Comparison of ENCODE assay signal across 27 mouse cellular contexts in genomic region chr6:100973366-100974090, GRCm38 (mm10).
A peak's percentile ranks its signal among the peaks of the same experiment; 100 is the strongest.
DNase-seq lines count a peak whose midpoint lies in the region; ATAC-seq lines count a peak whose summit lies in the region.
"Had no signal": no experiment of that assay in that cellular context is flagged by ENCODE, and none has a peak within 500 bp of the region (broad histone marks: within the 10 kb centered on the region; RNA-seq: fewer than 3 reads in every experiment).

No protein-coding gene starts in this region.

- no peak for DNase-seq in frontal cortex, postnatal 14 days (ENCODE audit: low spot score in 2 of 2)
- DNase-seq in midbrain, embryonic 11.5 days (ENCODE audit: low spot score, missing footprints) = peak; percentile 79
- DNase-seq in midbrain, embryonic 10.5 days (ENCODE audit: low spot score) = no peak
- peak; percentile 86 for DNase-seq in brain, adult 2 months (ENCODE audit: low read depth, low spot score)
- DNase-seq in telencephalon, adult 2 months (ENCODE audit: low read depth, low spot score) = peak; percentile 50
- no peak for DNase-seq in liver
- DNase-seq in kidney, adult 18-20 months = no peak
- DNase-seq: adrenal gland, adult 2 months; adrenal gland, postnatal 14 days; cerebellum, adult 11-12 months; cerebellum, adult 8-10 months; cerebellum, postnatal 10 days; cerebellum, postnatal 36 days; embryo, embryonic 11 days; forebrain, postnatal 0 days; gastrocnemius, postnatal 10 days; gastrocnemius, postnatal 36 days; heart, adult 18-20 months; heart, postnatal 14 days; heart, postnatal 4 days had no signal

- H3K9me3 ChIP-seq in midbrain, embryonic 11.5 days (ENCODE audit: control insufficient read depth, low read length) = no peaks in the 10 kb centered on the region
- no peaks in the 10 kb centered on the region for H3K9me3 ChIP-seq in midbrain, embryonic 10.5 days (replicated peaks)
- H3K9me3 ChIP-seq: embryonic facial prominence, embryonic 10.5 days; embryonic facial prominence, embryonic 13.5 days; heart, embryonic 10.5 days; heart, embryonic 13.5 days had no signal

- H3K36me3 ChIP-seq in midbrain, embryonic 11.5 days (ENCODE audit: control insufficient read depth, insufficient read depth, low read length) = no peaks in the 10 kb centered on the region
- H3K36me3 ChIP-seq in midbrain, embryonic 10.5 days = no peaks in the 10 kb centered on the region
- H3K36me3 ChIP-seq: embryonic facial prominence, embryonic 10.5 days; embryonic facial prominence, embryonic 13.5 days; heart, embryonic 10.5 days; heart, embryonic 13.5 days had no signal

- WGBS in midbrain, embryonic 11.5 days = 66% methylated on average over 9 of the region's 9 CpGs
- WGBS in midbrain, embryonic 10.5 days = 72% methylated on average over 9 of the region's 9 CpGs

- no peak overlapping the region for H3K27ac ChIP-seq in midbrain, embryonic 11.5 days (ENCODE audit: low read depth, low read length)
- no peak overlapping the region for H3K27ac ChIP-seq in midbrain, embryonic 10.5 days (replicated peaks)
- H3K27ac ChIP-seq: embryonic facial prominence, embryonic 10.5 days; embryonic facial prominence, embryonic 13.5 days; heart, embryonic 10.5 days; heart, embryonic 13.5 days; hindbrain, embryonic 14.5 days had no signal

- no peak overlapping the region for H3K9ac ChIP-seq in midbrain, embryonic 11.5 days (ENCODE audit: low read length)
- H3K9ac ChIP-seq: embryonic facial prominence, embryonic 13.5 days; forebrain, postnatal 0 days; heart, embryonic 13.5 days; hindbrain, embryonic 14.5 days had no signal

- ATAC-seq in frontal cortex, adult (ENCODE audit: low TSS enrichment) = peak; percentile 36
- no peak for ATAC-seq in midbrain, embryonic 11.5 days (ENCODE audit: low FRiP score)
- ATAC-seq: forebrain, embryonic 14.5 days; forebrain, postnatal 0 days had no signal

- H3K4me1 ChIP-seq in midbrain, embryonic 11.5 days (ENCODE audit: control insufficient read depth, insufficient read depth, low read length) = peaks cover 6% of the 10 kb centered on the region; the same call in 1 of the 2 replicates
- peaks cover 46% of the 10 kb centered on the region for H3K4me1 ChIP-seq in midbrain, embryonic 10.5 days

- no peak overlapping the region for H3K4me2 ChIP-seq in midbrain, embryonic 11.5 days
- H3K4me2 ChIP-seq: embryonic facial prominence, embryonic 13.5 days; heart, embryonic 13.5 days; hindbrain, embryonic 14.5 days had no signal

- H3K27me3 ChIP-seq in midbrain, embryonic 11.5 days (ENCODE audit: control insufficient read depth, insufficient read depth, low read length) = no peaks in the 10 kb centered on the region
- H3K27me3 ChIP-seq in midbrain, embryonic 10.5 days (ENCODE audit: low read depth, poor library complexity, severe bottlenecking) = no peaks in the 10 kb centered on the region
- H3K27me3 ChIP-seq: embryonic facial prominence, embryonic 13.5 days; heart, embryonic 13.5 days had no signal

- no peak overlapping the region for H3K4me3 ChIP-seq in midbrain, embryonic 11.5 days (ENCODE audit: low read depth, low read length)
- no peak overlapping the region for H3K4me3 ChIP-seq in midbrain, embryonic 10.5 days
- H3K4me3 ChIP-seq: embryonic facial prominence, embryonic 10.5 days; embryonic facial prominence, embryonic 13.5 days; heart, embryonic 10.5 days; heart, embryonic 13.5 days had no signal

Comparison
In these comparisons a context has a peak if more than half of its experiments do, and no peak if none do; other contexts are left out.
1. DNase-seq: peak in midbrain, embryonic 11.5 days (single experiment), brain, adult 2 months (single experiment) and telencephalon, adult 2 months (single experiment); none in frontal cortex, postnatal 14 days (0 of 2), midbrain, embryonic 10.5 days (single experiment), liver (single experiment) and kidney, adult 18-20 months (single experiment).